In genomic region chr17:57249186-57250181, GRCm38 (mm10) we compare ENCODE assay signal across 8 mouse cellular contexts. TPM values are rescaled to one million over a fixed set of nuclear protein-coding genes. Genes with fewer than 3 reads are reported as not detected.
DNase-seq lines count a peak whose midpoint lies in the region; ATAC-seq lines count a peak whose summit lies in the region.

TSS of gene Trip10 (plus strand) at chr17:57249455.

- H3K4me1 ChIP-seq in embryonic facial prominence, embryonic 12.5 days: peaks cover 24% of the 10 kb centered on the region
- peaks cover 32% of the 10 kb centered on the region for H3K4me1 ChIP-seq in limb, embryonic 10.5 days
- H3K4me1 ChIP-seq in midbrain, embryonic 12.5 days: peaks cover 32% of the 10 kb centered on the region

- H3K9me3 ChIP-seq in embryonic facial prominence, embryonic 12.5 days: no peaks in the 10 kb centered on the region
- H3K9me3 ChIP-seq in limb, embryonic 10.5 days (replicated peaks): no peaks in the 10 kb centered on the region
- H3K9me3 ChIP-seq in midbrain, embryonic 12.5 days: no peaks in the 10 kb centered on the region

- H3K4me3 ChIP-seq in embryonic facial prominence, embryonic 12.5 days: peak within 1 kb of the TSS; percentile 72
- peak within 1 kb of the TSS; percentile 70 for H3K4me3 ChIP-seq in limb, embryonic 10.5 days
- peak within 1 kb of the TSS; percentile 71 for H3K4me3 ChIP-seq in midbrain, embryonic 12.5 days

- DNase-seq in cerebellum, adult 11 months: peak; percentile 84
- peak; percentile 97 to 100 for DNase-seq in heart, adult 18-20 months
- DNase-seq in kidney, adult 18-20 months: peak; percentile 99
- peak; percentile 98 for DNase-seq in limb, embryonic 10.5 days (ENCODE audit: low spot score)
- DNase-seq in skeletal muscle tissue, adult 2 months (ENCODE audit: low read depth, low spot score): peak; percentile 95

- ATAC-seq in cerebellum, adult (ENCODE audit: insufficient number of reproducible peaks, low FRiP score, low TSS enrichment): no peak
- ATAC-seq in embryonic facial prominence, embryonic 12.5 days (ENCODE audit: insufficient number of reproducible peaks, insufficient read depth, low FRiP score, low TSS enrichment): peak; percentile 0; the same call in 1 of the 2 replicates
- ATAC-seq in midbrain, embryonic 12.5 days (ENCODE audit: low FRiP score, low read depth): peak; percentile 20

- under 1% methylated on average over 52 of the region's 52 CpGs for WGBS in embryonic facial prominence, embryonic 12.5 days
- WGBS in limb, embryonic 10.5 days: under 1% methylated on average over 45 of the region's 52 CpGs
- WGBS in midbrain, embryonic 12.5 days: under 1% methylated on average over 46 of the region's 52 CpGs

- H3K27ac ChIP-seq in embryonic facial prominence, embryonic 12.5 days: peak within 1 kb of the TSS; percentile 91
- peak within 1 kb of the TSS; percentile 87 for H3K27ac ChIP-seq in limb, embryonic 10.5 days
- H3K27ac ChIP-seq in midbrain, embryonic 12.5 days (replicated peaks): peak within 1 kb of the TSS; percentile 85

- H3K36me3 ChIP-seq in embryonic facial prominence, embryonic 12.5 days: peaks cover 19% of the 10 kb centered on the region
- H3K36me3 ChIP-seq in limb, embryonic 10.5 days: peaks cover 25% of the 10 kb centered on the region
- peaks cover 18% of the 10 kb centered on the region for H3K36me3 ChIP-seq in midbrain, embryonic 12.5 days

- H3K4me2 ChIP-seq in embryonic facial prominence, embryonic 12.5 days (replicated peaks): peak within 1 kb of the TSS; percentile 93
- peak within 1 kb of the TSS; percentile 93 for H3K4me2 ChIP-seq in midbrain, embryonic 12.5 days (replicated peaks)

- H3K9ac ChIP-seq in embryonic facial prominence, embryonic 12.5 days: peak within 1 kb of the TSS; percentile 71
- H3K9ac ChIP-seq in midbrain, embryonic 12.5 days (replicated peaks): peak within 1 kb of the TSS; percentile 66

- no peaks in the 10 kb centered on the region for H3K27me3 ChIP-seq in embryonic facial prominence, embryonic 12.5 days
- no peaks in the 10 kb centered on the region for H3K27me3 ChIP-seq in limb, embryonic 10.5 days (ENCODE audit: low read depth, poor library complexity, severe bottlenecking)
- no peaks in the 10 kb centered on the region for H3K27me3 ChIP-seq in midbrain, embryonic 12.5 days

RNA-seq across cellular contexts. Expression of gene Trip10, which starts in this region (rescaled TPM):
- polyA plus RNA-seq in embryonic facial prominence, embryonic 12.5 days (2016; fragmentation: Nextera tagmentation; extraction: Ambion mirVana): 33.8 and 35.6 TPM in 2 replicates
- 100 to 1,000 TPM; 106 to 109 TPM for total RNA-seq in heart, adult 18-20 months (2021)
- polyA plus RNA-seq in limb, embryonic 10.5 days (2016; fragmentation: Nextera tagmentation; extraction: Ambion mirVana): 34.7 and 42.9 TPM in 2 replicates
- 23.5 and 26.6 TPM in 2 replicates for polyA plus RNA-seq in midbrain, embryonic 12.5 days (2016; fragmentation: Nextera tagmentation; extraction: Ambion mirVana)
